Mouse (Mus musculus) urinary bladder, postnatal 14 days (tissue): ENCODE results near the gene Tmem184a.

Experiments used
- DNase-seq: peaks from one replicate; pipeline ENCODE4 v3.0.0; 2021; ENCODE audit warnings: low spot score

The Tmem184a gene

DNA sequence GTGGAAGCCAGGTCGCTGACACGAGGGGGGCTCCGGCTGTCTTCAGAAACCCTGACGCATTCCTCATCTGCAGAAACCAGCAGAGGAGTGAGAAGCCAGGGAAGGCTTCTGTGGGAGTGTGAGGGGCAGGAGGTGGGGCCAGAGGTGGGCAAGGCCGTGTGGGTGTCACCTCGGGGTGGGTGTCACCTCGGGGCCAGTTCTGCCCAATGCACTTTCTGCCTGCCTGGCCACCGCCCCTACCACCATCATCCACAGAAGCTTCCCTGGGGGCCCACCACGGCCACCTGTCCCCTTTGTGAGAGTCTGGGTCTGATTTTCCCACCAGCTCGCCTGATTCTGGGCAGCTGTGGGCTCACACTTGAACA, 6.6 kb downstream of the Tmem184a start:
- DNase-seq, result no peak

DNA sequence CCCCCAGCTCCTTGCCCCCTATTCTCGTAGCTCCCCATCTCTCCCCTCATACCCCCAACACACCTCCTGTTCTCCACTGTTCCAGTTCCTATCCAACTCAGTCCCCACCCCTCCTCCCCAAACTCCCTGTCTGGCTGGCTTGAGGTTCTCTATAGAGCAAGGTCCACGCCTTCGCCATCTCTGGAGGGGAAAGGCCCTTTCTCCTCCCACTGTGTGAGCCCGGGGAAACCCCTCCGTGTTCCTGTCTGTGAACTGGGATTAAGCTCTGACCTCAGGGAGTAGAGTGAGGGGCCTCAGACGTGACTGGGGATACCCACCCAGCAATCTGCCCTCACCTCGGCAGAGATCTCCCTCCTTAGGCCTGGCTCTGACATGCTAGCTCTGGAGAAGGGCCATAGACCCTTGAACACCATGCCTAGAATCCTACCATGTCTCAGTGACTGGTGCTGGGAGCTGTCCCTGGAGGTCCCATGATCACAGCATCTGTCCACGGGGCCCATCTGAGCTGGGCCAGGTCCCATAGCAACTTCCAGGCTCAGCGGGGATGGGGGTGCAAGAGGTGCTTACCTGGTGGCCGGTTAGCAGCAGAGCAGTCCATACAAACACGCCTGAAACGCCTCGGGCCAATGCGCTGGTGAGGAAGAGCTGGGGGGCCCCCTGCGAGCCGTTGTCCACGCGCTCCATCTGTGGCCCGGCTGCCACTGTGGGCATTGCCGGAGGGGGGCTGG, 7.2 kb downstream of the Tmem184a start:
- DNase-seq, result no peak

DNA sequence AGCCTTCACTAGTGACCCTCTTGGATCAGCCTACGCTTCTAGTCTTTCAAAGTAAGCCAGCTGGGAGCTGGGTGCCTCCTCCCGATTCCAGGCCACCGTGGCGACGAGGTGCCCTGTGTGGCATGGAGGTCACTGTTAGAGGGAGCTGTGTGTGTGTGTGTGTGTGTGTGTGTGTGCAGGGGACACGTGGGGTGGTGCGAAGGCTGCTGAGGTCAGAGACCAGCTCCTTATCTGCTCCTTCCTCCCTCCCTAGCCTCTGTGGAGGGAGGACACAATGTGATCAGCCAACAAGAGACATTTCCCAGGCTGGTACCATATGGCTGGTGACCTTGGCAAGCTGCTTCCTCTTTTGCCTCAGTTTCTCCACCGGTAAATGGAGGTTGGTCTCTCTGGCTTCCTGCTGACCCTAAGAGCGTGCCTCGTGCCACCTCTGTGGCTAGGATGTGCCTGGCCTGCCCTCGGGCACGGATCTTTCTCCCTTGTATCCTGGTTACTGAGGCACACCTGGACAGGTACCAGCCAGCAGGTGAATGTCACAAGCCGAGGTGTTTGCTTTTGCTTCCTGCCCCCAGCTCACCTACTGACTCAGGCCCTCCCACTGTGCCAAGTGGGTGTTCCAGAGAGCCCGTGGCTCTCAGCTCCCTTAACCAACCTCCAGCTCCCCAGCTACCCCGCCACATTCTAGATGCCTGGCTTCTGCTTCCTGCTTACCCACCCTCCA, 7.9 kb downstream of the Tmem184a start:
- DNase-seq, result no peak

DNA sequence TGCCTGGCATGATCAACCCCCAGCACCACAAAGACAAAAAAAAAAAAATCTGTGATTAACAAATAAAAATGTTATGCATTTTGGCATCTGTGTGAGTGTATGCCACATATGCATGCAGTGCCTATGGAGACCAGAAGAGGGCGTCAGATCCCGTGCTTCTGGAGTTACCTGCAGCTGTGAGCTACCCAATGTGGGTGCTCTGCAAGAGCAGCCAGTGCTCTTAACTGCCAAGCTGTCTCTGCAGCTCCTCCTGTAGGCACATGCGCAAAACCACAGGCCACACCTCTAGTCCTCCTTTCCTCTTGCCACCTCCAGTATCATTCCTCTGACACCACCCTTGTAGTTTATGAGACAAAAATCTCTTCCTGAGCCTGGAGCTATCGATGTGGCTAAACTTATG, 10.3 kb downstream of the Tmem184a start:
- no peak for DNase-seq

DNA sequence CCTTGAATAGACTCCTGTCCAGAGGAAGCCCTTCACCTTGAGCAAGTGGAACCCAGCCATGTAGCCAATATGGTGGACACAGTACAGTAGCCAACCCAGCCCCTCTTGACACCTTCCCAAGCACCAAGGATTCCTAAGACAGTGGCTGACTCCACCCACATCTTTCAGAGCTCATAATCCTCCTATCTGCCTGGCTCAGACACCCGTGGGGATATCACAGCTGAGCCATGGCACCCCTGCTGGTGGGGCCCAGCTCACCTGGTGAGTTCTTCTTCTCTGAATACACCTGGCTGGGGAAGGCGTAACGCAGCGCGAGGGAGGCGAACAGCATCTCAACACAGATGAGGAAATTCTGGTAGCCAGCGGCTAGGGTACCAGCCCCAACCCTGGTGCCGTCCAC, 13.8 kb downstream of the Tmem184a start:
- DNase-seq, result no peak

DNA sequence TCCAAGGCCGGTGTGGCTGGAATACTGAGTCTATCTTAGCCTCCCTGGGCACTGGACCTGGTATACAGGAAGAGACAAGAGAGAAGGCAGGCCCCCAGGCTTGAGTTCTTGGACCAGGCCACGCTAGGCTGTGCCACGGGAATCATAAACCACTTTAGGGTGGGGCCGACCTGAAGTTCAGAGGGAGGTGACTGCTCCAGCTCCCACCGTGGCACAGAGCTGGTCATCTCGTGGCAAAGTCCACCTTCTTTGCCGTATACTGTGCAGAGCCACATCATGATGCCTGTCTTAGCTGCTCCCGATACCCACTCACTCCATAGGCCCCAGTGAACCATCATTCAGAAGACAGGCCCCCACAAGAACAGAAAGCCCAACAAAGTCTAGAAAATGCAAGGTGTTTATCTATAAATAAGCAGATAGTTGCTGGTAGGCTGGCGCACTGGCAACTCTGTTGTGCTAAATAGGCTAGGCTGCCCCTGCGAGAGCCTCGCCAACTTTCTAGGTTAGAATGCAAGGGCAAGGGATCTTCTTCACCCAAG, 15.1 kb downstream of the Tmem184a start:
- no peak for DNase-seq

DNA sequence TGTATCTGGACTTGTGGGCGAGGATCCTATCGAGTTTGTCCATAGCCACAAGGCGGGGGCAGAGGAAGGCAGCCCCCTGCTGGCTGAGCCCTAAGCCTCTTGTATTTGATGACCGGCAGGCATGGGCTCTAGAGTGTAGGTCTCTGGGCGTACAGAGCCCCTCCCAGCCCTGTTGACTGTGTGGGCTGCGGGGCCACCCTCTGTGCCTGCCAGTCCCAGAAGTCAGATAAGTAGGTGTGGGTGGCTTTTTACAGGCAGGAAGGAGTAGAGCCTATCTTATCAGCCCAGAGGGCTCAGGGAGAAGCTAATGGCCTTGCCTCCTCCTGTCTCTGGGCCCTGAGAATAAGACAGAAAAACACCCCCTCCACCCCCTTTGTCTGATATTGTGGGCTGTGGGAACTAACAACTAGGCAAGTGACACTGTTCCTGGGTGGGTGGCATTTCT, 15.6 kb downstream of the Tmem184a start:
- DNase-seq, result no peak

DNA sequence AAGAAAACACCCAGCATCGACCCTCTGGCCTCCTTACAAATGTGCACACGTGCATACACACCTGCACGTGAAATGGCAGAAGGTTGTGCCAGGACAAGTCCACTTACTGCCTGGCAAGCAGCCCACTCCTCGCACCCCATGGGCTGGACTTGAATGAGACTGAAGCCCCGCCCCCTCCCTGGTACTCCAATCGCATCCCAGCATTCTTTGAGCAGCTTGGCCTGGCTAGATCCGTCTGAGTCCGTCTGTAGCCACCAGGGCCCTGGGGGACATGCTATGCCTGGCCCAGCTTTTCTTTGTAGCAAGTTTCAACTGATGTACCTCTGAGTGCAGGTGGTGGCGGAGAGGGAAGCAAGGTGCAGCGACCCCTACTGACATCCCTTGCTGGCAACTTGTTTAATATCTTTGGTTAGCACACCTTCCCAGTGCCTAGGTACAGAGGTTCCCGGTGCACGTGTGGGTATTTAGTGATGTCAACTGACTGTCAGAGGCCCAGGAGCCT, 16.1 kb downstream of the Tmem184a start:
- peak; percentile 71 for DNase-seq

DNA sequence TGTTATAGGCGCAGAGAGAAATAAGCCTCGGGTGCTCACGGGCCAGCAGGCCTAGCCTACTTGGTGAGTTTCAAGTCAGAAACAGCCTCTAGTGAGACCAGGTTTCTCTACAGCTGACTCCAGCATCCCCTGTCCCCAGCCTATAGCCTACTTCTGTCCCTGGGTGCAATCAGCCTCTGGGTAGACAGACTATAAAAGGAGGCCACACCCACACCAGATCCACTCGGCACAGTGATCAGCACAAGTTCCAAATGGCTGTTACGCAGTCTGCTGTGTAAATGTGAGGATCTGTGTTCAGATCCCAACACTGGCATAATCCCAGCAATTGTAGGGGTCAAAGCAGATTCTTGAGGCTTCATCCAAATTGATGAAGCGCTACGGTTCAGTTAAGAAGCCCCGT, 16.6 kb downstream of the Tmem184a start:
- DNase-seq, result no peak

DNA sequence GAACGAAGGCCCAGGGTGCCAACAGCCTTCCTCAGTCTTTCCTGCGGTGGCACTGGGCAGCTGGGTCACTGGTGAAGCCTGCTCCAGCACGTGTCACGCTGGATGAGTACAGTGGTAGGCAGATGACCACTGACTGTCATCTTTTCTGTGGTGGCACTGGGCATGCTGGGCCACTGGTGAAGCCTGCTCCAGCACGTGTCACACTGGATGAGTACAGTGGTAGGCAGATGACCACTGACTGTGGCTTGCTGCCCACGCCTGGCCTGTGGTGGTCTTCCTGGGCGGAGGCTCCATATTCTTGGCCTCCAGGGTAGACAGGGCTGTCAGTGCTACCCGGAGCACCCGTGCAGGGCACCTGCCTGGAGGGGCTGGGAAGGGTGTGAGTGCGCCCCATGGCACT, 17.8 kb downstream of the Tmem184a start:
- DNase-seq, result no peak

DNA sequence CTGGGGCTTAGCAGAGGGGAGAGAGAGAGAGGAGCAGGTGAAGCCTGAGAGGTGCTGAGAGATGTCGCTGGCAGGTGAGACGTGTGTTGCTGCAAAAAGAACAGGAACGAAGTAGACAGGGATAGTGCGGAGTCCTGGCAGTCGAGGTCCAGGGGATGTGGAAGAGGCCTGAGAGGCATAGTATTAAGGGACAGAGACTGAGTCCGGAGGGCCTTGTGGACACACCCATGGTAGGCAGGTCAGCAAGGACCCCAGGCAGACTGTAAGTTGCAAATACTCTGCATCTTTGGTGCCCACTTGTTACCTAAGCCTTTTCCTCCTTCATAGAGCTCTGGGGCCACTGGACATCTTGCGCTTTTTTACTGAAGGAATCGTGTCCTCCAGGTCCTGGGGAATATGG, 18.5 kb downstream of the Tmem184a start:
- no peak for DNase-seq

DNA sequence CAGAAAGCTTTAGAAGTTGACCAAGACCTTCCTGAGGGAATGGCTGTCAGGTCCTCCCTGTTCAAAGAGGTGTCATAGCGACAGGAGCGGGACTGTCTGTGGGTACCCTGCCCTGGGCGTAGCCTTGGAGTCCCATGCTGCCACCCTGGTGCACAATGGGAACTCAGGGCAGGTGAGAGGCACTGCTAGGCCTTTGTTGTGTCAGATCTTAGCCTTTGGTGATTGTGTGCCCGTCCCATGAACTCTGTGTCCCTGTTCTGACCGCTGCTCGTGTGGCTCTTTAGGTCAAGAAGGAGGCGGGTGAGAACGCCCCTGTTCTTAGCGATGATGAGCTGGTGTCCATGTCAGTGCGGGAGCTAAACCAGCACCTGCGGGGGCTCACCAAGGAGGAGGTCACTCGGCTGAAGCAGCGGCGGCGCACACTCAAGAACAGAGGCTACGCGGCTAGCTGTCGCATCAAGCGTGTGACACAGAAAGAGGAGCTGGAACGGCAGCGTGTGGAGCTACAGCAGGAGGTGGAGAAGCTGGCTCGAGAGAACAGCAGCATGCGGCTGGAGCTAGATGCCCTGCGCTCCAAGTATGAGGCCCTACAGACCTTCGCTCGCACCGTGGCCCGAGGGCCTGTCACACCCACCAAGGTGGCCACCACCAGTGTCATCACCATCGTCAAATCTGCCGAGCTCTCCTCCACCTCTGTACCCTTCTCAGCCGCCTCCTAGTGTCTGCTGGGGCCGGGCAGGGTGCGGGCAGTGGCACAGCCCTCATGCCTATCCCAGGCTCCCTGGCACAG, 19.7 kb downstream of the Tmem184a start:
- no peak for DNase-seq

DNA sequence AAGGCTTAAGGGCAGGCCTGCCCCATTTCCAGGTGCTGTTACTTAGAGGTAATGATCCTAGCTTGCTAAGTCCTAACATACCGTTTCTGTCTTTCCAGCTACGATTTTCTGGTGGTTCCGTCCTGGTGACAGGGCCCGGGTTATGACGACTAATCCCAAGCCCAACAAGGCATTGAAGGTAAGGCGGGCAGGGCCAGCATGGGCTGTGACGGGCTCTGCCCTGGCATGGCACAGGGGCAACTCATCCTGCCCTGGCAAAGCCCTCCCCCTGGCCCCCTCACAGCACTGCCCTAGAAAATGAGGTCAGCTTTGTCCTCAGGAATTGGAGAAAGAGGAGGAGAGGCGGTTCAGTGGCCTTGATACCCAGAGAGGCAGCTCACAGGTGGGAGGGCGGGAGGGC, 20.7 kb downstream of the Tmem184a start:
- DNase-seq, result no peak

DNA sequence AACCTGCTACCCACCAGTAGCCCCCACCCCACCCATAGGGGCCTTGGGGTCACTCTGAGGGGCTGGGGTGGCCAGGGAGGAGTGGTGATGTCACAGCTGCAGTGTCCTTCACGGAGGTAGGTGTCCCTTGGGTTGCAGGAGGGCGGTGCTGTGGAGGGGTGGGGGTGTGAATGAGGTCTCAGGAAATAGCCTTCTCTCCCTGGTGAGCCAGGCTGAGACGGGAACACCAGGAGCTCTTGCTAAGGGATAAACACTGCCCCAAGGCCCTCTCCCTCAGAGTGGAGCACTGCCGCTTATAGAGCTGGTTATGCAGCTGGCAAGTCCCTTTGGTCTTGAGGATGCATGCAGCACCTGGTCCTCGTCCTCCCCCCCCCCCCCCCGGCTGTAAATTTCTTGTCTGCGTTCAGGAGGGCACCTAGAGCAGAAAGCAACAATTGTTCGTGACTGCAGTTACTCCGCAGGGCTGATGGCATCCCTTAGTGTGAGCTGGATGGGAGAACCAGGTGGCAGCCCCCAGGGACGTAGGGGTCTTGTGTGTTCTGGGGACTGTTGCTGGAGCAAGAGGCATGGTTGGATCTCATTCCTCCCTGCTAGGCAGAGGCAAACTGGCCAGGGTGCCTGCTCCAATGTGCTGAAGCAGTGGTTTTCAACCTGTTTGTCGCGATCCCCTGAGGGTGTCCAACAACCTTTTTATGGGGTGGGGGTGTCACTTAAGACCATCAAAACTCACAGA, 21.4 kb downstream of the Tmem184a start:
- DNase-seq, result no peak

DNA sequence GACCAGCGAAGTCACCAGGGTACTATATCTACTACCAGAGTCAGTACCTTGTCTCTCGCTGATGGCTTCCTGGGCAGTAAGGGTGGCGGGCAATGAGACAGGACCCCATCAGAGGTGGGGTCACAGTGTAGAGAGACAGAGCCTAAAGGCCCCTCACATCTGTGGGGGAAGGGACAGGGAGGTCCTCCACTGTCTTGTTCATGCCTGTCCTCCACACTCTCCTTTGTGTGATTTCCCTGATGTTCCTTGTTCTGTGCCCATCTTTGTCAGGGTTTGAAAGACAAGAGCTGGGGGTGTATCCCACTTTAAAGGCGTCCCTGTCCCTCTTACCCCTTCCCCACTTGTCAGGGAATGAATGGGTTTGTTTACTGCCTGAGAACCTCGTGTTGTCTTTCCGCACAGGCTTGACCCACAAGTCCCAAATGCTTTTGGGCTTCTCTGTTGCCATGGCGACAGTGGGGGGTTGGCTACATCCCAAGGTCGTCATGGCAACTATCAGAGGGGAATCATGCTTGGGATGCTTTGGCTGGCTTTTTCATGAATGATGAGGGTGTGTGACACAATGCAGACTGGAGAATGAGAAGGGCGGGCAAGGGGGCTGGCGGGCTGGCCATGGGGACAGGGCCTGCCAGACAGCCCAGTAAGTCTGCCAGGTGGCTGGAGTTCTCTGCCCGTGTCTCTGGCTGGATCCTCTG, 22.1 kb downstream of the Tmem184a start:
- DNase-seq, result peak; percentile 86

DNA sequence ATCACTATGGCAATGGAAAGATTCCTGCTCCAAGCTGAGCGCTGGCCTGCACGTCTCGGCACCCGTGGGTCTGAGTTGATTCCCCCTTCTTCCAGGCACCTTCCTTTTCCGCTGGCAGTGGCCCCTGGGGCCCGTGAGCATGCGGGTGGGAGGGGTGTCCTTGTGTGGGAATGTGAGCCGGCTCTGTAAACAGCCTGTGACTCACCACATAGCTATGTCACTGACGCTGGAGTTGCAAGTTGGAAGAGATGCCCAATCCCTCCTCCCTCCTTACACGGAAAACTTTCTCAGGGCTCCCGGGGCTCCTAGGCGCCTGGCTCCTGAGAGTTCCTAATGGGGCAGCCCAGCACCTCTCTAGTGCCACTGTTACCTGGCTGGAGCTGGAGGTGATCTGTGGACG, 22.8 kb downstream of the Tmem184a start:
- DNase-seq, result peak; percentile 94

DNA sequence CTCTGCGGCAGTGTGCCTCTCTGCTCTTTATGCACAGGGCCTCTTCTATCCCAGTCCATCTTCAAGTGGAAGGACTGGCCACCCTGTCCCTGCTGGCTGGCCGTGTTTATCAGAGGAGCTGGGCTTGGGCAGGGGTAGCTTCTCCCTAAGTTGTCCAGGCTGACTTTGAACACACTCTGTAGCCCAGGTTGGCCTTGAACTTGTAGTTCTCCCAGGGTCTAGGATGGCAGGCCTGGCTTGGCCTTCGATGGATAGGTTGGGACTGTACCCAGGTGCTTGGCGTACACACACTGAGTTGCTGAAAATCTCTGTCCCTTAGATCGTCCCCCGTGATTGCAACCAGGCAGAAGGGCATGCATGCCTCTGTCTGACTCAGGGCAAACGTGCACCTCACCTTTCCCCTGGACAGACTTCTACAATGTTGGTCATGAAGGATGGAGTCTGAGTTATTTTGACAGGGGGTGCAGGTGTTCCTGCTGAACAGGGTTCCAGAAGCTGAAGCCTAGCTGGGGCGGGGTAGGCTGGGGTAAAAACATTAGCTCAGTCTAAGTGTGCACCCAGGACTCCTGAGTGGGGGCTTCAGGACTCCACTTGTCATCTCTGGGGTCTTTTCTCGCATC, 23.6 kb downstream of the Tmem184a start:
- peak; percentile 69 for DNase-seq

DNA sequence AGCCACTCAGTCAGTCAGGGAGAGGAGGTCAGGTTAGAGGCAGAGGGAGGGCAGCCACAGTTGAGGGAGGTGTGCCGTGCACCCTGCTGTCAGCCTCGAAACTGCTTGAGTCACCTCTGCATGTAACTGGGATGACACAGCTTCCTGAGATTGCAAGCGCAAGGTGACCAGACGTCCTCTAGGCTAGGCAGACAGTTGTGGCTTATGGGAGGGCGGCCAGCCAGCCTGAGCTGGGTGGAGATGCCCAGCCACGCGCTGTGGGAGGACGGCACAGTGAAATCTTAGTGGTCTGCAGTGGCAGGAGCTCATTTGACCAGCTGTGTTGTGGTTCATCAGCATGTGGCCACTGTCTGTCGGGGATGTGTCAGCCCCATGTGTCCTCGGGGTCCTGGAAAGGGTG, 24.8 kb downstream of the Tmem184a start:
- peak; percentile 43 for DNase-seq

DNA sequence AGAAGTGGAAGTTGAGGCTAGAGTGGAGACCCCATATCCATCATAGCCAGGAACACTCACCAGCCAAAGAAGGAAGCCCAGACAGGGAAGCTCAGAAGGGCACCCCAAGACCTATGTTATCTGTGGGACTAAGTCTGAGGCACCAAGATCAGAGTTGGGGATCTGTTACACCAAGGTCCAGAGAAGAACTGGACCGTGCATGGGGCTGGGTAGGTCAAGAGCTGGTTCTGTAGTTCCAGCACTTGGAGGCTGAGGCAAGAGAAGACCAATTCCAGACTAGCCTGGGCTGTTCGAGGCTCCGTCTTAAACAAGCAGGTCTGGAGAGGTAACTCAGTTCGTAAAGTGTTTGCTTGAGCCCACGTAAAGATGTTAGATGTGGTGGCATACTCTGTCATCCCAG, 25.6 kb downstream of the Tmem184a start:
- DNase-seq, result no peak

DNA sequence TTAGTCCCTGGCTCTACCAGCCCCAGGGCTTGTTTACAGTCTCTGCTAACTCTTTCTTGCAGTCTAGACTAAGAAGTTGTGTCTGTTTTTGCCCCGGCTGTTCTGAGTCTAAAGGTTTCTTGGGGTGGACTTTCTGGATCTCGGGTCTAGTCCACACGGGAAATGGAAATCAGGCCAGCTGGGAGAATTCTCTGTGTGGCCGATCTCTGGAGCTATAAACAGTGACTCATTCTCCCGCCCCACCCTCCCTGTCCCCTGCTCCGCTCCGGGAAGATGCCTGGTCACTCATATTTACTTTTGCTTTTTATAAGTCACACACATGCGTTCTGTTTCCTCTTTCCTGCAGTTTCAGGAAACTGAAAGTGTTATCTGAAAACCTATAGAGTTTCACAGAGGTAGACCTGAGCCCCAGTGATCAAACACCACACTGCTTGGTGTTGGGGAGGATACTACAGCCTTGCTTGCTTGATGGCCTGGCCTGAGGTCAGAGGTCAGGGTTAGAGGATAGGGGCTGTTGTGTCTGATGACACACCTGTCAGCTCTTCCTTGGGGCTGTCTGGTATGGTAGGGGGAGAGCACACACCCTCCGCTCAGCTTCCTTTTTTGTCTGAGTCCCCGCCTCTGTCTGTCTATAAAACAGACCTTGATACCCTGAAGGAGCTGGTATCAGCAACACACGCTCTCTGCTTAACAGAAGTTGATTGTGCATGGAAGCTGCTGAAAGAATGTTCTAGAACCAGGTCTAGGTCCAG, 26.2 kb downstream of the Tmem184a start:
- peak; percentile 66 for DNase-seq
